In genomic region chr7:97330931-97331645, GRCm38 (mm10) we compare ENCODE assay signal across 8 mouse cellular contexts. TPM values are rescaled to one million over a fixed set of nuclear protein-coding genes. Genes with fewer than 3 reads are reported as not detected.
DNase-seq lines count a peak whose midpoint lies in the region; ATAC-seq and TF ChIP-seq lines count a peak whose summit lies in the region.

No protein-coding gene starts in this region.

- H3K36me3 ChIP-seq in kidney, embryonic 16.5 days (ENCODE audit: insufficient read depth, low read length): no peaks in the 10 kb centered on the region
- no peaks in the 10 kb centered on the region for H3K36me3 ChIP-seq in forebrain, embryonic 16.5 days (ENCODE audit: control insufficient read depth, insufficient read depth)
- no peaks in the 10 kb centered on the region for H3K36me3 ChIP-seq in midbrain, embryonic 10.5 days

- no peak overlapping the region for H3K27ac ChIP-seq in kidney, embryonic 16.5 days (ENCODE audit: low read length)
- H3K27ac ChIP-seq in cerebellum, adult 2 months (ENCODE audit: insufficient read depth, low read length): 0 out of 2 replicates have a peak overlapping the region, but pooled peaks have one; percentile 5
- H3K27ac ChIP-seq in forebrain, embryonic 16.5 days (ENCODE audit: low read length): no peak overlapping the region
- H3K27ac ChIP-seq in midbrain, embryonic 10.5 days (replicated peaks): peak overlapping the region; percentile 88; the same call in 1 of the 2 replicates

- H3K9me3 ChIP-seq in kidney, embryonic 16.5 days (ENCODE audit: low read length): no peaks in the 10 kb centered on the region
- no peaks in the 10 kb centered on the region for H3K9me3 ChIP-seq in forebrain, embryonic 16.5 days (ENCODE audit: control insufficient read depth, low read length)
- no peaks in the 10 kb centered on the region for H3K9me3 ChIP-seq in midbrain, embryonic 10.5 days (replicated peaks)

- 68% methylated on average over 11 of the region's 11 CpGs for WGBS in kidney, embryonic 16.5 days
- WGBS in cerebellum, adult 2 months: 37% methylated on average over 11 of the region's 11 CpGs
- 60% methylated on average over 11 of the region's 11 CpGs for WGBS in forebrain, embryonic 16.5 days
- 75% methylated on average over 11 of the region's 11 CpGs for WGBS in midbrain, embryonic 10.5 days

- no peak for TF ChIP-seq CTCF in cerebellum, adult 2 months (IDR thresholded peaks at IDR 0.05; ENCODE audit: borderline replicate concordance, insufficient read depth, low read depth, low read length)

- peak overlapping the region; percentile 69 for H3K4me3 ChIP-seq in kidney, embryonic 16.5 days (ENCODE audit: low read length)
- peak overlapping the region; percentile 89 for H3K4me3 ChIP-seq in cerebellum, adult 2 months (replicated peaks; ENCODE audit: insufficient read depth, low read depth, low read length)
- H3K4me3 ChIP-seq in forebrain, embryonic 16.5 days (replicated peaks; ENCODE audit: low read length): peak overlapping the region; percentile 82
- peak overlapping the region; percentile 90 for H3K4me3 ChIP-seq in midbrain, embryonic 10.5 days

- H3K27me3 ChIP-seq in kidney, embryonic 16.5 days (ENCODE audit: insufficient read depth, low read length): peaks cover 14% of the 10 kb centered on the region
- no peaks in the 10 kb centered on the region for H3K27me3 ChIP-seq in cerebellum, adult 2 months (ENCODE audit: control insufficient read depth, insufficient read depth, low read length)
- peaks cover 3% of the 10 kb centered on the region; the same call in 1 of the 2 replicates for H3K27me3 ChIP-seq in forebrain, embryonic 16.5 days (replicated peaks; ENCODE audit: control insufficient read depth, insufficient read depth, low read length)
- peaks cover 24% of the 10 kb centered on the region for H3K27me3 ChIP-seq in midbrain, embryonic 10.5 days (ENCODE audit: low read depth, poor library complexity, severe bottlenecking)

- intact Hi-C loops in left cerebral cortex, postnatal 36 days (cut with DNase I): no loop called here
- intact Hi-C loops in gastrocnemius, postnatal 36 days (cut with DNase I): no loop called here

- peak overlapping the region; percentile 86 for H3K4me2 ChIP-seq in kidney, embryonic 16.5 days (replicated peaks; ENCODE audit: low read depth, low read length)
- H3K4me2 ChIP-seq in forebrain, embryonic 16.5 days (ENCODE audit: low read length): peak overlapping the region; percentile 75

- H3K9ac ChIP-seq in kidney, embryonic 16.5 days (replicated peaks; ENCODE audit: low read length): peak overlapping the region; percentile 70
- peak overlapping the region; percentile 81 for H3K9ac ChIP-seq in forebrain, embryonic 16.5 days (replicated peaks; ENCODE audit: low read depth, low read length)

- no peak for TF ChIP-seq POLR2A in cerebellum, adult 2 months (IDR thresholded peaks at IDR 0.05; ENCODE audit: borderline replicate concordance, insufficient read depth, low read length)

- ATAC-seq in kidney, embryonic 16.5 days (ENCODE audit: low FRiP score, low TSS enrichment): no peak
- ATAC-seq in forebrain, embryonic 16.5 days: no peak
- no peak for ATAC-seq in megakaryocyte progenitor cell, adult 5-6 weeks (replicated peaks; ENCODE audit: poor library complexity)

- no peak for DNase-seq in kidney, adult 18-20 months
- peak; percentile 32 to 44 for DNase-seq in cerebellum, adult 2 months
- no peak for DNase-seq in midbrain, embryonic 10.5 days (ENCODE audit: low spot score)
- DNase-seq in left cerebral cortex, postnatal 36 days (ENCODE audit: low spot score in 2 of 2): no peak
- no peak for DNase-seq in gastrocnemius, postnatal 36 days

- peaks cover 22% of the 10 kb centered on the region for H3K4me1 ChIP-seq in kidney, embryonic 16.5 days (ENCODE audit: insufficient read depth, low read length)
- H3K4me1 ChIP-seq in cerebellum, adult 2 months (ENCODE audit: control insufficient read depth, insufficient read depth, low read length): peaks cover 38% of the 10 kb centered on the region
- peaks cover 21% of the 10 kb centered on the region for H3K4me1 ChIP-seq in forebrain, embryonic 16.5 days (replicated peaks; ENCODE audit: control insufficient read depth, insufficient read depth, low read length)
- H3K4me1 ChIP-seq in midbrain, embryonic 10.5 days: peaks cover 32% of the 10 kb centered on the region

RNA-seq across cellular contexts. Expression of gene Usp35, which starts 0.7 kb away (rescaled TPM):
- polyA plus RNA-seq in kidney, embryonic 16.5 days (2015; fragmentation: Nextera tagmentation; extraction: Ambion mirVana): 1.3 and 1.7 TPM in 2 replicates
- 19.1 and 21.7 TPM in 2 replicates for polyA plus RNA-seq in cerebellum, adult 2 months (2012; rRNA removed)
- 3.9 and 4.4 TPM in 2 replicates for polyA plus RNA-seq in forebrain, embryonic 16.5 days (2015; fragmentation: Nextera tagmentation; extraction: Ambion mirVana)
- 1.5 and 1.7 TPM in 2 replicates for polyA plus RNA-seq in midbrain, embryonic 10.5 days (2016; fragmentation: Nextera tagmentation; extraction: Ambion mirVana)
- 0.05 and 0.10 TPM in 2 replicates for total RNA-seq in megakaryocyte progenitor cell, adult 5-6 weeks (2015)
- total RNA-seq in megakaryocyte progenitor cell, adult 5-6 weeks (2017): 0.20 TPM in 1 of 2 replicates, not detected in the other
- total RNA-seq in left cerebral cortex, postnatal 36 days (2021): 10 to 100 TPM; 16.7 to 19.3 TPM
- under 1 TPM; 0.74 to 0.94 TPM for total RNA-seq in gastrocnemius, postnatal 36 days (2021)

RNA-seq across cellular contexts. Expression of gene Kctd21, which starts 1.0 kb away (rescaled TPM):
- 4.7 and 5.4 TPM in 2 replicates for polyA plus RNA-seq in kidney, embryonic 16.5 days (2015; fragmentation: Nextera tagmentation; extraction: Ambion mirVana)
- 18.4 and 18.9 TPM in 2 replicates for polyA plus RNA-seq in cerebellum, adult 2 months (2012; rRNA removed)
- polyA plus RNA-seq in forebrain, embryonic 16.5 days (2015; fragmentation: Nextera tagmentation; extraction: Ambion mirVana): 7.5 and 7.8 TPM in 2 replicates
- polyA plus RNA-seq in midbrain, embryonic 10.5 days (2016; fragmentation: Nextera tagmentation; extraction: Ambion mirVana): 4.4 and 5.3 TPM in 2 replicates
- total RNA-seq in megakaryocyte progenitor cell, adult 5-6 weeks (2015): 1.0 and 1.6 TPM in 2 replicates
- 0.54 and 1.1 TPM in 2 replicates for total RNA-seq in megakaryocyte progenitor cell, adult 5-6 weeks (2017)
- 10 to 100 TPM; 12.9 to 13.5 TPM for total RNA-seq in left cerebral cortex, postnatal 36 days (2021)
- 1 to 10 TPM; 2.6 to 3.1 TPM for total RNA-seq in gastrocnemius, postnatal 36 days (2021)

RNA-seq across cellular contexts. Expression of gene Alg8, which starts 40.3 kb away (rescaled TPM):
- polyA plus RNA-seq in kidney, embryonic 16.5 days (2015; fragmentation: Nextera tagmentation; extraction: Ambion mirVana): 43.6 and 49.3 TPM in 2 replicates
- 10.1 and 11.1 TPM in 2 replicates for polyA plus RNA-seq in cerebellum, adult 2 months (2012; rRNA removed)
- 18.6 and 19.1 TPM in 2 replicates for polyA plus RNA-seq in forebrain, embryonic 16.5 days (2015; fragmentation: Nextera tagmentation; extraction: Ambion mirVana)
- polyA plus RNA-seq in midbrain, embryonic 10.5 days (2016; fragmentation: Nextera tagmentation; extraction: Ambion mirVana): 52.3 and 58.3 TPM in 2 replicates
- 59.2 and 74.4 TPM in 2 replicates for total RNA-seq in megakaryocyte progenitor cell, adult 5-6 weeks (2015)
- total RNA-seq in megakaryocyte progenitor cell, adult 5-6 weeks (2017): 35.1 and 40.5 TPM in 2 replicates
- total RNA-seq in left cerebral cortex, postnatal 36 days (2021): 10 to 100 TPM in 1 of 2 experiments, 1 to 10 TPM in 1; 7.9 to 11.8 TPM
- total RNA-seq in gastrocnemius, postnatal 36 days (2021): 1 to 10 TPM; 3.0 to 3.4 TPM

Comparison
In these comparisons a context has a peak if more than half of its experiments do, and no peak if none do; other contexts are left out.
1. H3K27ac ChIP-seq: peak in cerebellum, adult 2 months (single experiment) and midbrain, embryonic 10.5 days (single experiment); none in kidney, embryonic 16.5 days (single experiment) and forebrain, embryonic 16.5 days (single experiment).
2. DNase-seq: peak in cerebellum, adult 2 months (2 of 2); none in kidney, adult 18-20 months (single experiment), midbrain, embryonic 10.5 days (single experiment), left cerebral cortex, postnatal 36 days (0 of 2) and gastrocnemius, postnatal 36 days (0 of 2).
3. Peak in every context shown above with its lines, with median percentiles within 50 percentile points of each other: H3K4me3 ChIP-seq.